Mouse (Mus musculus) midbrain, embryonic 11.5 days (tissue): ENCODE data around the gene Vmn2r53. TPM values are rescaled to one million over a fixed set of nuclear protein-coding genes. Genes with fewer than 3 reads are reported as not detected.
"Not testable (repeated sequence)": the region's sequence is repeated elsewhere in the genome, so short reads cannot be mapped to it uniquely, and the experiment has no call there.

ENCODE experiments used
- ATAC-seq: fragments of 200-750 bp; cut with Nextera tagmentation; 2 replicates; pipeline ENCODE4 v1.8.0; 2017; ENCODE audit warnings: moderate TSS enrichment, moderate library complexity; ENCODE audit not compliant: low FRiP score
- DNase-seq: peaks from one replicate; pipeline ENCODE4 v3.0.0; 2015; ENCODE audit warnings: low spot score; ENCODE audit errors: missing footprints
- H3K27ac ChIP-seq: fragments of 300-500 bp; sonication (generic); 2 replicates; pipeline ENCODE4 v1.5.1; 2014; ENCODE audit warnings: low read depth, low read length
- H3K27me3 ChIP-seq: fragments of 300-500 bp; sonication (generic); 2 replicates; pipeline ENCODE4 v1.6.1; 2014; ENCODE audit warnings: mild to moderate bottlenecking, low read length, moderate library complexity, mixed read lengths; ENCODE audit not compliant: control insufficient read depth, insufficient read depth
- H3K36me3 ChIP-seq: fragments of 300-500 bp; sonication (generic); 2 replicates; pipeline ENCODE4 v1.6.1; 2014; ENCODE audit warnings: mild to moderate bottlenecking, low read length, moderate library complexity, mixed read lengths; ENCODE audit not compliant: control insufficient read depth, insufficient read depth
- H3K4me1 ChIP-seq: fragments of 300-500 bp; sonication (generic); 2 replicates; pipeline ENCODE4 v1.6.1; 2014; ENCODE audit warnings: low read length; ENCODE audit not compliant: control insufficient read depth, insufficient read depth
- H3K4me2 ChIP-seq: fragments of 300-500 bp; sonication (generic); 2 replicates; pipeline ENCODE4 v1.6.1; 2014; ENCODE audit warnings: mild to moderate bottlenecking, moderate library complexity
- H3K4me3 ChIP-seq: fragments of 300-500 bp; sonication (generic); 2 replicates; pipeline ENCODE4 v1.5.1; 2014; ENCODE audit warnings: low read depth, low read length
- H3K9ac ChIP-seq: fragments of 300-500 bp; sonication (generic); 2 replicates; pipeline ENCODE4 v1.6.1; 2014; ENCODE audit warnings: low read length
- H3K9me3 ChIP-seq: fragments of 300-500 bp; sonication (generic); 2 replicates; pipeline ENCODE4 v1.6.1; 2016; ENCODE audit warnings: low read length; ENCODE audit not compliant: control insufficient read depth
- WGBS: fragments of 180-500 bp; shearing (Covaris S2); extraction: QIAGEN DNeasy Blood & Tissue Kit; methylation state at CpG from one replicate; pipeline ENCODE4 v1.1.7; 2014; 5-methylcytosine and 5-hydroxymethylcytosine counted together
- polyA plus RNA-seq: library from polyadenylated mRNA; unstranded; fragments of >200 nt; fragmentation: Nextera tagmentation; extraction: Ambion mirVana; gene quantifications from 2 replicates; pipeline ENCODE4 v1.2.1, GENCODE M21; 2014

Gene Vmn2r53
- not detected in 2 replicates for polyA plus RNA-seq

GRCm38 (mm10) chr7:12608688-12609087 is at the start of gene Vmn2r53:
TSS of gene Vmn2r53 (minus strand) at chr7:12608788.
- H3K27ac ChIP-seq = no peak within 1 kb of the TSS
- H3K9me3 ChIP-seq = peaks cover 9% of the 10 kb centered on the region; the same call in 1 of the 2 replicates
- H3K4me1 ChIP-seq = no peaks in the 10 kb centered on the region
- no peak within 1 kb of the TSS for H3K4me3 ChIP-seq
- H3K9ac ChIP-seq = no peak within 1 kb of the TSS
- no peaks in the 10 kb centered on the region for H3K27me3 ChIP-seq
- H3K36me3 ChIP-seq = no peaks in the 10 kb centered on the region
- DNase-seq = no peak
- no peak within 1 kb of the TSS for H3K4me2 ChIP-seq
- ATAC-seq = no peak

- not testable (repeated sequence) for H3K9ac ChIP-seq, DNase-seq, H3K36me3 ChIP-seq, H3K9me3 ChIP-seq, ATAC-seq, H3K4me3 ChIP-seq, H3K4me1 ChIP-seq, H3K4me2 ChIP-seq, H3K27ac ChIP-seq, H3K27me3 ChIP-seq
- 80% methylated on average over 3 of the region's 4 CpGs for WGBS
These were observed 31.6 kb upstream of the Vmn2r53 start, which contains the start of gene Vmn2r54 for GRCm38 (mm10) chr7:12640219-12640618. TSS of gene Vmn2r54 (minus strand) at chr7:12640319.

Other genes starting within 250 kb of the Vmn2r53 start
- not detected in 2 replicates for gene Vmn1r84, start 239.5 kb downstream of the Vmn2r53 start, polyA plus RNA-seq
- gene Zfp551, start 186.0 kb downstream of the Vmn2r53 start, polyA plus RNA-seq = 3.9 and 4.2 TPM in 2 replicates
- gene Zfp606, start 130.5 kb downstream of the Vmn2r53 start, polyA plus RNA-seq = 51.1 and 63.8 TPM in 2 replicates
- not detected in 2 replicates for gene 2900092C05Rik, start 96.3 kb downstream of the Vmn2r53 start, polyA plus RNA-seq
- gene Vmn2r54, start 31.5 kb upstream of the Vmn2r53 start, polyA plus RNA-seq = 0.05 TPM in 1 of 2 replicates, not detected in the other
- not detected in 2 replicates for gene Vmn2r55, start 76.2 kb upstream of the Vmn2r53 start, polyA plus RNA-seq
- gene Vmn2r56, start 126.2 kb upstream of the Vmn2r53 start, polyA plus RNA-seq = not detected in 2 replicates
- gene Zscan18, start 194.8 kb upstream of the Vmn2r53 start, polyA plus RNA-seq = 11.7 and 12.8 TPM in 2 replicates
- 19.5 and 19.8 TPM in 2 replicates for gene Zfp329, start 210.1 kb upstream of the Vmn2r53 start, polyA plus RNA-seq
- gene Zfp110, start 226.0 kb upstream of the Vmn2r53 start, polyA plus RNA-seq = 28.9 and 32.3 TPM in 2 replicates